Mouse (Mus musculus): ENCODE results near the gene Tns3. TPM values are rescaled to one million over a fixed set of nuclear protein-coding genes. Genes with fewer than 3 reads are reported as not detected.

The Tns3 gene
- polyA plus RNA-seq, 1 experiment from 2014 or later, result 10.1 TPM

- 92% methylated on average over 8 of the region's 8 CpGs for WGBS
These were observed 24.6 kb upstream of the Tns3 start for GRCm38 (mm10) chr11:8688907-8689306.

GRCm38 (mm10) chr11:8686501-8686900 is 22.2 kb upstream of the Tns3 start:
- DNase-seq (ENCODE audit: low spot score) (no peak), ATAC-seq (ENCODE audit: insufficient read depth, low FRiP score, low TSS enrichment) (no peak)
- Histone ChIP-seq H3K4me1 (ENCODE audit: control insufficient read depth, insufficient read depth, low read length) (no peaks in the 10 kb centered on the region), H3K27me3 (ENCODE audit: control insufficient read depth, insufficient read depth, low read length) (no peaks in the 10 kb centered on the region), H3K9me3 (ENCODE audit: control insufficient read depth, low read length) (no peaks in the 10 kb centered on the region), H3K4me2 (ENCODE audit: low read depth) (no peak overlapping the region), H3K4me3 (ENCODE audit: low read depth, low read length) (no peak overlapping the region), H3K36me3 (ENCODE audit: control insufficient read depth, insufficient read depth, low read length) (no peaks in the 10 kb centered on the region), H3K9ac (ENCODE audit: low read length) (no peak overlapping the region), H3K27ac (ENCODE audit: low read depth, low read length) (no peak overlapping the region)
- WGBS, result 84% methylated on average over 3 of the region's 3 CpGs

More at GRCm38 (mm10) chr11:8688907-8689306, 24.6 kb upstream of the Tns3 start:
- Histone ChIP-seq H3K4me1 (ENCODE audit: control insufficient read depth, insufficient read depth, low read length) (peaks cover 14% of the 10 kb centered on the region; the same call in 1 of the 2 replicates), H3K4me2 (ENCODE audit: low read depth) (no peak overlapping the region), H3K27me3 (ENCODE audit: control insufficient read depth, insufficient read depth, low read length) (no peaks in the 10 kb centered on the region), H3K9me3 (ENCODE audit: control insufficient read depth, low read length) (no peaks in the 10 kb centered on the region), H3K9ac (ENCODE audit: low read length) (no peak overlapping the region), H3K36me3 (ENCODE audit: control insufficient read depth, insufficient read depth, low read length) (no peaks in the 10 kb centered on the region), H3K4me3 (ENCODE audit: low read depth, low read length) (no peak overlapping the region), H3K27ac (ENCODE audit: low read depth, low read length) (no peak overlapping the region)
- DNase-seq (ENCODE audit: low spot score) (peak; percentile 5), ATAC-seq (ENCODE audit: insufficient read depth, low FRiP score, low TSS enrichment) (no peak)

GRCm38 (mm10) chr11:8686061-8686460 is 21.7 kb upstream of the Tns3 start:
- Histone ChIP-seq H3K4me3 (ENCODE audit: low read depth, low read length) (no peak overlapping the region), H3K36me3 (ENCODE audit: control insufficient read depth, insufficient read depth, low read length) (no peaks in the 10 kb centered on the region), H3K9me3 (ENCODE audit: control insufficient read depth, low read length) (no peaks in the 10 kb centered on the region), H3K27me3 (ENCODE audit: control insufficient read depth, insufficient read depth, low read length) (no peaks in the 10 kb centered on the region), H3K27ac (ENCODE audit: low read depth, low read length) (no peak overlapping the region), H3K4me2 (ENCODE audit: low read depth) (no peak overlapping the region), H3K4me1 (ENCODE audit: control insufficient read depth, insufficient read depth, low read length) (no peaks in the 10 kb centered on the region), H3K9ac (ENCODE audit: low read length) (no peak overlapping the region)
- peak; percentile 3 for DNase-seq (ENCODE audit: low spot score)
- 85% methylated on average over 1 of the region's 1 CpGs for WGBS
- ATAC-seq (ENCODE audit: insufficient read depth, low FRiP score, low TSS enrichment), result no peak

- WGBS, result 66% methylated on average over 3 of the region's 3 CpGs
- H3K4me2 ChIP-seq (ENCODE audit: low read depth), result no peak overlapping the region
- no peaks in the 10 kb centered on the region for H3K36me3 ChIP-seq (ENCODE audit: control insufficient read depth, insufficient read depth, low read length)
These were observed 20.9 kb upstream of the Tns3 start for GRCm38 (mm10) chr11:8685195-8685594.

GRCm38 (mm10) chr11:8684262-8684661 is 19.9 kb upstream of the Tns3 start:
- Histone ChIP-seq H3K27ac (ENCODE audit: low read depth, low read length) (no peak overlapping the region), H3K4me3 (ENCODE audit: low read depth, low read length) (no peak overlapping the region), H3K4me2 (ENCODE audit: low read depth) (no peak overlapping the region), H3K9ac (ENCODE audit: low read length) (no peak overlapping the region), H3K9me3 (ENCODE audit: control insufficient read depth, low read length) (no peaks in the 10 kb centered on the region), H3K27me3 (ENCODE audit: control insufficient read depth, insufficient read depth, low read length) (no peaks in the 10 kb centered on the region), H3K36me3 (ENCODE audit: control insufficient read depth, insufficient read depth, low read length) (no peaks in the 10 kb centered on the region), H3K4me1 (ENCODE audit: control insufficient read depth, insufficient read depth, low read length) (no peaks in the 10 kb centered on the region)
- DNase-seq (ENCODE audit: low spot score) (no peak), ATAC-seq (ENCODE audit: insufficient read depth, low FRiP score, low TSS enrichment) (no peak)
- WGBS, result 96% methylated on average over 5 of the region's 5 CpGs

More at GRCm38 (mm10) chr11:8685195-8685594, 20.9 kb upstream of the Tns3 start:
- Histone ChIP-seq H3K27me3 (ENCODE audit: control insufficient read depth, insufficient read depth, low read length) (no peaks in the 10 kb centered on the region), H3K9me3 (ENCODE audit: control insufficient read depth, low read length) (no peaks in the 10 kb centered on the region), H3K4me1 (ENCODE audit: control insufficient read depth, insufficient read depth, low read length) (no peaks in the 10 kb centered on the region), H3K27ac (ENCODE audit: low read depth, low read length) (no peak overlapping the region), H3K4me3 (ENCODE audit: low read depth, low read length) (no peak overlapping the region), H3K9ac (ENCODE audit: low read length) (no peak overlapping the region)
- ATAC-seq (ENCODE audit: insufficient read depth, low FRiP score, low TSS enrichment) (no peak), DNase-seq (ENCODE audit: low spot score) (no peak)

GRCm38 (mm10) chr11:8681356-8681755 is 17.0 kb upstream of the Tns3 start:
- Histone ChIP-seq H3K27ac (ENCODE audit: low read depth, low read length) (no peak overlapping the region), H3K4me3 (ENCODE audit: low read depth, low read length) (no peak overlapping the region), H3K4me2 (ENCODE audit: low read depth) (no peak overlapping the region), H3K36me3 (ENCODE audit: control insufficient read depth, insufficient read depth, low read length) (no peaks in the 10 kb centered on the region), H3K4me1 (ENCODE audit: control insufficient read depth, insufficient read depth, low read length) (no peaks in the 10 kb centered on the region), H3K27me3 (ENCODE audit: control insufficient read depth, insufficient read depth, low read length) (no peaks in the 10 kb centered on the region), H3K9ac (ENCODE audit: low read length) (no peak overlapping the region), H3K9me3 (ENCODE audit: control insufficient read depth, low read length) (no peaks in the 10 kb centered on the region)
- no peak for DNase-seq (ENCODE audit: low spot score)
- WGBS, result 89% methylated on average over 3 of the region's 3 CpGs
- no peak for ATAC-seq (ENCODE audit: insufficient read depth, low FRiP score, low TSS enrichment)

- WGBS, result 60% methylated on average over 7 of the region's 7 CpGs
- H3K4me3 ChIP-seq (ENCODE audit: low read depth, low read length), result no peak overlapping the region
- no peaks in the 10 kb centered on the region for H3K4me1 ChIP-seq (ENCODE audit: control insufficient read depth, insufficient read depth, low read length)
- H3K36me3 ChIP-seq (ENCODE audit: control insufficient read depth, insufficient read depth, low read length), result no peaks in the 10 kb centered on the region
- ATAC-seq (ENCODE audit: insufficient read depth, low FRiP score, low TSS enrichment), result no peak
- no peaks in the 10 kb centered on the region for H3K9me3 ChIP-seq (ENCODE audit: control insufficient read depth, low read length)
- no peak overlapping the region for H3K27ac ChIP-seq (ENCODE audit: low read depth, low read length)
- DNase-seq (ENCODE audit: low spot score), result no peak
- H3K9ac ChIP-seq (ENCODE audit: low read length), result no peak overlapping the region
- no peak overlapping the region for H3K4me2 ChIP-seq (ENCODE audit: low read depth)
- no peaks in the 10 kb centered on the region for H3K27me3 ChIP-seq (ENCODE audit: control insufficient read depth, insufficient read depth, low read length)
These were observed 16.3 kb upstream of the Tns3 start for GRCm38 (mm10) chr11:8680650-8681049.

- Histone ChIP-seq H3K4me2 (ENCODE audit: low read depth) (no peak overlapping the region), H3K9ac (ENCODE audit: low read length) (no peak overlapping the region), H3K27ac (ENCODE audit: low read depth, low read length) (no peak overlapping the region), H3K4me3 (ENCODE audit: low read depth, low read length) (no peak overlapping the region), H3K4me1 (ENCODE audit: control insufficient read depth, insufficient read depth, low read length) (no peaks in the 10 kb centered on the region), H3K27me3 (ENCODE audit: control insufficient read depth, insufficient read depth, low read length) (no peaks in the 10 kb centered on the region), H3K9me3 (ENCODE audit: control insufficient read depth, low read length) (no peaks in the 10 kb centered on the region), H3K36me3 (ENCODE audit: control insufficient read depth, insufficient read depth, low read length) (no peaks in the 10 kb centered on the region)
- DNase-seq (ENCODE audit: low spot score) (no peak), ATAC-seq (ENCODE audit: insufficient read depth, low FRiP score, low TSS enrichment) (no peak)
- WGBS, result 87% methylated on average over 5 of the region's 5 CpGs
These were observed 14.9 kb upstream of the Tns3 start for GRCm38 (mm10) chr11:8679221-8679620.

- H3K36me3 ChIP-seq (ENCODE audit: control insufficient read depth, insufficient read depth, low read length), result no peaks in the 10 kb centered on the region
- H3K9me3 ChIP-seq (ENCODE audit: control insufficient read depth, low read length), result no peaks in the 10 kb centered on the region
- no peaks in the 10 kb centered on the region for H3K27me3 ChIP-seq (ENCODE audit: control insufficient read depth, insufficient read depth, low read length)
- H3K4me3 ChIP-seq (ENCODE audit: low read depth, low read length), result no peak overlapping the region
- DNase-seq (ENCODE audit: low spot score) (no peak), ATAC-seq (ENCODE audit: insufficient read depth, low FRiP score, low TSS enrichment) (no peak)
- no peak overlapping the region for H3K27ac ChIP-seq (ENCODE audit: low read depth, low read length)
- WGBS, result 90% methylated on average over 12 of the region's 12 CpGs
- no peak overlapping the region for H3K9ac ChIP-seq (ENCODE audit: low read length)
- no peak overlapping the region for H3K4me2 ChIP-seq (ENCODE audit: low read depth)
- no peaks in the 10 kb centered on the region for H3K4me1 ChIP-seq (ENCODE audit: control insufficient read depth, insufficient read depth, low read length)
These were observed 14.1 kb upstream of the Tns3 start for GRCm38 (mm10) chr11:8678260-8678995.
